Comparison of ENCODE assay signal across 22 mouse cellular contexts in genomic region chr15:99619821-99620220, GRCm38 (mm10). TPM values are rescaled to one million over a fixed set of nuclear protein-coding genes. Genes with fewer than 3 reads are reported as not detected.
A peak's percentile ranks its signal among the peaks of the same experiment; 100 is the strongest.
DNase-seq lines count a peak whose midpoint lies in the region; ATAC-seq and TF ChIP-seq lines count a peak whose summit lies in the region.
"Had no signal": no experiment of that assay in that cellular context is flagged by ENCODE, and none has a peak within 500 bp of the region (broad histone marks: within the 10 kb centered on the region; RNA-seq: fewer than 3 reads in every experiment).

No protein-coding gene starts in this region.

- no peaks in the 10 kb centered on the region for H3K27me3 ChIP-seq in forebrain, embryonic 13.5 days
- no peaks in the 10 kb centered on the region for H3K27me3 ChIP-seq in forebrain, embryonic 11.5 days (ENCODE audit: control insufficient read depth, insufficient read depth, low read length)
- no peaks in the 10 kb centered on the region for H3K27me3 ChIP-seq in liver, adult 2 months (ENCODE audit: control insufficient read depth, insufficient read depth, low read length)
- no peaks in the 10 kb centered on the region for H3K27me3 ChIP-seq in heart, embryonic 12.5 days (replicated peaks)
- H3K27me3 ChIP-seq: embryonic facial prominence, embryonic 13.5 days had no signal

- H3K27ac ChIP-seq in forebrain, embryonic 13.5 days, result peak overlapping the region; percentile 14; the same call in 1 of the 2 replicates
- no peak overlapping the region for H3K27ac ChIP-seq in forebrain, embryonic 11.5 days (ENCODE audit: low read depth, low read length)
- H3K27ac ChIP-seq in liver, adult 2 months (replicated peaks; ENCODE audit: insufficient read depth, low read depth, low read length), result no peak overlapping the region
- no peak overlapping the region for H3K27ac ChIP-seq in heart, embryonic 12.5 days (ENCODE audit: poor library complexity, severe bottlenecking)
- H3K27ac ChIP-seq: embryonic facial prominence, embryonic 13.5 days; left cerebral cortex, adult 2 months; limb, embryonic 13.5 days had no signal

- H3K4me2 ChIP-seq in forebrain, embryonic 13.5 days, result no peak overlapping the region
- H3K4me2 ChIP-seq in forebrain, embryonic 11.5 days (ENCODE audit: low read depth, low read length, severe bottlenecking), result no peak overlapping the region
- H3K4me2 ChIP-seq in heart, embryonic 12.5 days, result no peak overlapping the region
- H3K4me2 ChIP-seq: embryonic facial prominence, embryonic 13.5 days; limb, embryonic 13.5 days had no signal

- no peaks in the 10 kb centered on the region for H3K79me2 ChIP-seq in liver, adult 2 months (ENCODE audit: control insufficient read depth, insufficient read depth, low read length)

- DNase-seq in forebrain, embryonic 11.5 days (ENCODE audit: low spot score), result no peak
- DNase-seq in liver, adult 2 months (ENCODE audit: extremely low read depth, low read depth, low spot score), result peak; percentile 4
- no peak for DNase-seq in liver
- DNase-seq in cerebellum, postnatal 14 days, result peak; percentile 38 to 45
- peak; percentile 36 to 58 for DNase-seq in layer of hippocampus, postnatal 36 days
- DNase-seq in thymus, postnatal 4 days, result no peak
- DNase-seq: adrenal gland, postnatal 25 days; lung, adult 18-20 months had no signal

- no peak for TF ChIP-seq CTCF in liver, adult 2 months (IDR thresholded peaks at IDR 0.05; ENCODE audit: low read depth, low read length)

- no peak for TF ChIP-seq POLR2A in liver, adult 2 months (IDR thresholded peaks at IDR 0.05; ENCODE audit: extremely low read depth, insufficient read depth, low read length)

- no peak for ATAC-seq in forebrain, embryonic 13.5 days
- ATAC-seq in forebrain, embryonic 11.5 days (replicated peaks; ENCODE audit: low FRiP score), result no peak
- no peak for ATAC-seq in heart, embryonic 12.5 days (ENCODE audit: insufficient number of reproducible peaks, low FRiP score)

- WGBS in forebrain, embryonic 13.5 days, result 77% methylated on average over 4 of the region's 4 CpGs
- WGBS in forebrain, embryonic 11.5 days, result 91% methylated on average over 4 of the region's 4 CpGs
- 77% methylated on average over 4 of the region's 4 CpGs for WGBS in liver, adult 2 months
- WGBS in heart, embryonic 12.5 days, result 85% methylated on average over 4 of the region's 4 CpGs

- no peak overlapping the region for H3K4me3 ChIP-seq in forebrain, embryonic 13.5 days
- H3K4me3 ChIP-seq in forebrain, embryonic 11.5 days (ENCODE audit: low read depth, low read length), result no peak overlapping the region
- no peak overlapping the region for H3K4me3 ChIP-seq in liver, adult 2 months (ENCODE audit: insufficient read depth, low read depth, low read length)
- H3K4me3 ChIP-seq in heart, embryonic 12.5 days, result no peak overlapping the region
- H3K4me3 ChIP-seq: embryonic facial prominence, embryonic 13.5 days; left cerebral cortex, adult 2 months; limb, embryonic 13.5 days had no signal

- peaks cover 8% of the 10 kb centered on the region for H3K4me1 ChIP-seq in forebrain, embryonic 13.5 days
- H3K4me1 ChIP-seq in forebrain, embryonic 11.5 days (replicated peaks; ENCODE audit: control insufficient read depth, insufficient read depth, low read length), result no peaks in the 10 kb centered on the region
- H3K4me1 ChIP-seq in liver, adult 2 months (ENCODE audit: control insufficient read depth, insufficient read depth, low read length), result no peaks in the 10 kb centered on the region
- peaks cover 9% of the 10 kb centered on the region for H3K4me1 ChIP-seq in heart, embryonic 12.5 days (replicated peaks)

- H3K9me3 ChIP-seq in forebrain, embryonic 13.5 days (replicated peaks), result no peaks in the 10 kb centered on the region
- H3K9me3 ChIP-seq in forebrain, embryonic 11.5 days (ENCODE audit: control insufficient read depth, low read length), result no peaks in the 10 kb centered on the region
- no peaks in the 10 kb centered on the region for H3K9me3 ChIP-seq in heart, embryonic 12.5 days (replicated peaks)
- H3K9me3 ChIP-seq: embryonic facial prominence, embryonic 13.5 days; limb, embryonic 13.5 days had no signal

- H3K36me3 ChIP-seq in forebrain, embryonic 13.5 days (ENCODE audit: poor library complexity, severe bottlenecking), result peaks cover 50% of the 10 kb centered on the region
- H3K36me3 ChIP-seq in forebrain, embryonic 11.5 days (ENCODE audit: control insufficient read depth, insufficient read depth, low read length), result peaks cover 11% of the 10 kb centered on the region
- H3K36me3 ChIP-seq in liver, adult 2 months (ENCODE audit: control insufficient read depth, insufficient read depth, low read length), result no peaks in the 10 kb centered on the region
- peaks cover 54% of the 10 kb centered on the region for H3K36me3 ChIP-seq in heart, embryonic 12.5 days

- H3K9ac ChIP-seq in forebrain, embryonic 13.5 days, result no peak overlapping the region
- H3K9ac ChIP-seq in forebrain, embryonic 11.5 days (ENCODE audit: low read length), result no peak overlapping the region
- no peak overlapping the region for H3K9ac ChIP-seq in liver, adult 2 months (ENCODE audit: low read depth, low read length)
- H3K9ac ChIP-seq in heart, embryonic 12.5 days, result no peak overlapping the region
- H3K9ac ChIP-seq: limb, embryonic 13.5 days had no signal

RNA-seq across cellular contexts. Expression of gene Aqp6, which starts 18.6 kb away (rescaled TPM):
- not detected in 2 replicates for polyA plus RNA-seq in forebrain, embryonic 13.5 days (2015; fragmentation: Nextera tagmentation; extraction: Ambion mirVana)
- polyA plus RNA-seq in forebrain, embryonic 11.5 days (2014; fragmentation: Nextera tagmentation; extraction: Ambion mirVana), result not detected in 2 replicates
- total RNA-seq in liver, adult 2 months (2014; rRNA removed), result not detected in 2 replicates
- not detected in 2 replicates for polyA plus RNA-seq in liver, adult 2 months (2012; rRNA removed)
- total RNA-seq in layer of hippocampus, postnatal 36 days (2021), result under 1 TPM in 1 of 2 experiments, not detected in 1; 0.25 TPM
- not detected in 2 replicates for polyA plus RNA-seq in heart, embryonic 12.5 days (2016; fragmentation: Nextera tagmentation; extraction: Ambion mirVana)
- total RNA-seq: adrenal gland, postnatal 25 days; common myeloid progenitor, adult 5-6 weeks; megakaryocyte progenitor cell, adult 5-6 weeks; neutrophil, adult 5-6 weeks had no signal
- polyA plus RNA-seq: C2C12; embryonic facial prominence, embryonic 13.5 days; heart, embryonic 14.5 days; kidney, embryonic 14.5 days; limb, embryonic 13.5 days; spleen, adult 2 months had no signal

RNA-seq across cellular contexts. Expression of gene Aqp5, which starts 29.2 kb away (rescaled TPM):
- polyA plus RNA-seq in forebrain, embryonic 13.5 days (2015; fragmentation: Nextera tagmentation; extraction: Ambion mirVana), result 0.14 and 0.25 TPM in 2 replicates
- polyA plus RNA-seq in forebrain, embryonic 11.5 days (2014; fragmentation: Nextera tagmentation; extraction: Ambion mirVana), result 0.17 TPM in 1 of 2 replicates, not detected in the other
- 0.46 TPM in 1 of 2 replicates, not detected in the other for total RNA-seq in liver, adult 2 months (2014; rRNA removed)
- polyA plus RNA-seq in liver, adult 2 months (2012; rRNA removed), result not detected in 2 replicates
- not detected for total RNA-seq in layer of hippocampus, postnatal 36 days (2021)
- polyA plus RNA-seq in heart, embryonic 12.5 days (2016; fragmentation: Nextera tagmentation; extraction: Ambion mirVana), result 0.58 and 0.70 TPM in 2 replicates
- total RNA-seq: common myeloid progenitor, adult 5-6 weeks; megakaryocyte progenitor cell, adult 5-6 weeks; neutrophil, adult 5-6 weeks had no signal

RNA-seq across cellular contexts. Expression of gene Racgap1, which starts 31.6 kb away (rescaled TPM):
- polyA plus RNA-seq in forebrain, embryonic 13.5 days (2015; fragmentation: Nextera tagmentation; extraction: Ambion mirVana), result 182 and 189 TPM in 2 replicates
- polyA plus RNA-seq in forebrain, embryonic 11.5 days (2014; fragmentation: Nextera tagmentation; extraction: Ambion mirVana), result 201 and 217 TPM in 2 replicates
- total RNA-seq in liver, adult 2 months (2014; rRNA removed), result 0.92 and 1.4 TPM in 2 replicates
- polyA plus RNA-seq in liver, adult 2 months (2012; rRNA removed), result 0.32 and 0.56 TPM in 2 replicates
- total RNA-seq in layer of hippocampus, postnatal 36 days (2021), result 1 to 10 TPM; 5.2 TPM
- polyA plus RNA-seq in heart, embryonic 12.5 days (2016; fragmentation: Nextera tagmentation; extraction: Ambion mirVana), result 131 and 140 TPM in 2 replicates

RNA-seq across cellular contexts. Expression of gene Aqp2, which starts 41.0 kb away (rescaled TPM):
- not detected in 2 replicates for polyA plus RNA-seq in forebrain, embryonic 13.5 days (2015; fragmentation: Nextera tagmentation; extraction: Ambion mirVana)
- polyA plus RNA-seq in forebrain, embryonic 11.5 days (2014; fragmentation: Nextera tagmentation; extraction: Ambion mirVana), result not detected in 2 replicates
- not detected in 2 replicates for total RNA-seq in liver, adult 2 months (2014; rRNA removed)
- polyA plus RNA-seq in liver, adult 2 months (2012; rRNA removed), result not detected in 2 replicates
- not detected for total RNA-seq in layer of hippocampus, postnatal 36 days (2021)
- polyA plus RNA-seq in heart, embryonic 12.5 days (2016; fragmentation: Nextera tagmentation; extraction: Ambion mirVana), result not detected in 2 replicates
- total RNA-seq: common myeloid progenitor, adult 5-6 weeks; ES-E14; megakaryocyte progenitor cell, adult 5-6 weeks; midbrain, postnatal 0 days; neutrophil, adult 5-6 weeks had no signal
- polyA plus RNA-seq: embryonic facial prominence, embryonic 13.5 days; heart, embryonic 14.5 days; limb, embryonic 13.5 days; midbrain, postnatal 0 days had no signal

RNA-seq across cellular contexts. Expression of gene Asic1, which starts 50.3 kb away (rescaled TPM):
- polyA plus RNA-seq in forebrain, embryonic 13.5 days (2015; fragmentation: Nextera tagmentation; extraction: Ambion mirVana), result 15.1 and 17.0 TPM in 2 replicates
- polyA plus RNA-seq in forebrain, embryonic 11.5 days (2014; fragmentation: Nextera tagmentation; extraction: Ambion mirVana), result 3.9 and 5.3 TPM in 2 replicates
- not detected in 2 replicates for total RNA-seq in liver, adult 2 months (2014; rRNA removed)
- 0.16 TPM in 1 of 2 replicates, not detected in the other for polyA plus RNA-seq in liver, adult 2 months (2012; rRNA removed)
- total RNA-seq in layer of hippocampus, postnatal 36 days (2021), result 10 to 100 TPM; 34.4 to 36.3 TPM
- 2.6 and 3.2 TPM in 2 replicates for polyA plus RNA-seq in heart, embryonic 12.5 days (2016; fragmentation: Nextera tagmentation; extraction: Ambion mirVana)
- total RNA-seq: common myeloid progenitor, adult 5-6 weeks; megakaryocyte progenitor cell, adult 5-6 weeks had no signal

Comparison
In these comparisons a context has a peak if more than half of its experiments do, and no peak if none do; other contexts are left out.
1. DNase-seq: peak in liver, adult 2 months (single experiment), cerebellum, postnatal 14 days (2 of 2) and layer of hippocampus, postnatal 36 days (2 of 2); none in forebrain, embryonic 11.5 days (single experiment), liver (single experiment) and thymus, postnatal 4 days (single experiment).
2. RNA of gene Racgap1, which starts 31.6 kb away (polyA plus RNA-seq): 201 to 217 TPM in forebrain, embryonic 11.5 days, 182 to 189 TPM in forebrain, embryonic 13.5 days and 131 to 140 TPM in heart, embryonic 12.5 days; 0.32 to 0.56 TPM in liver, adult 2 months; every median in the first group is over 10 times any median in the second.